Mouse (Mus musculus) cortical plate, adult 2 months (tissue): ENCODE measurements around the gene Trpm4.

ENCODE experiments used
- CTCF ChIP-seq: fragments of 200-500 bp; IDR thresholded peaks from 2 replicates; pipeline ENCODE4 v1.5.1; 2011; ENCODE audit warnings: mild to moderate bottlenecking, control low read depth, low read length; ENCODE audit not compliant: insufficient read depth; ENCODE audit errors: extremely low read depth
- POLR2A ChIP-seq: fragments of 200-500 bp; IDR thresholded peaks from 2 replicates; pipeline ENCODE4 v1.6.1; 2011; ENCODE audit warnings: mild to moderate bottlenecking, low read length, control low read depth; ENCODE audit not compliant: insufficient read depth; ENCODE audit errors: extremely low read depth

GRCm38 (mm10) chr7:45332685-45333425 is 725 bp downstream of the Trpm4 start:
- TF ChIP-seq CTCF (no peak), POLR2A (no peak)
